Mouse (Mus musculus): Measurements from ENCODE around the gene Olfr1347. TPM values are rescaled to one million over a fixed set of nuclear protein-coding genes. Genes with fewer than 3 reads are reported as not detected.

Gene Olfr1347
- polyA plus RNA-seq, 1 experiment from 2014 or later, result not detected

- no peak for ATAC-seq (replicated peaks; ENCODE audit: insufficient number of reproducible peaks, low FRiP score, low TSS enrichment)
- Histone ChIP-seq H3K4me3 (ENCODE audit: low read depth, low read length) (no peak overlapping the region), H3K36me3 (ENCODE audit: control insufficient read depth, insufficient read depth, low read length) (no peaks in the 10 kb centered on the region), H3K27me3 (ENCODE audit: control insufficient read depth, insufficient read depth, low read length) (no peaks in the 10 kb centered on the region), H3K4me2 (no peak overlapping the region), H3K27ac (ENCODE audit: low read depth, low read length) (no peak overlapping the region), H3K9ac (ENCODE audit: low read depth, low read length) (no peak overlapping the region), H3K4me1 (ENCODE audit: control insufficient read depth, insufficient read depth, low read length) (no peaks in the 10 kb centered on the region), H3K9me3 (replicated peaks; ENCODE audit: control insufficient read depth, low read length) (peaks cover 7% of the 10 kb centered on the region)
- 39% methylated on average over 3 of the region's 3 CpGs for WGBS (ENCODE audit: insufficient replicate concordance)
These were observed 43.2 kb downstream of the Olfr1347 start for GRCm38 (mm10) chr7:6456399-6456798.

GRCm38 (mm10) chr7:6455868-6456267 lies 43.7 kb downstream of the Olfr1347 start, which contains the start of gene Olfr1336:
Olfr1336 (plus strand) TSS chr7:6456168.
- Histone ChIP-seq H3K36me3 (ENCODE audit: control insufficient read depth, insufficient read depth, low read length) (no peaks in the 10 kb centered on the region), H3K4me1 (ENCODE audit: control insufficient read depth, insufficient read depth, low read length) (no peaks in the 10 kb centered on the region), H3K9ac (ENCODE audit: low read depth, low read length) (no peak within 1 kb of the TSS), H3K4me3 (ENCODE audit: low read depth, low read length) (no peak within 1 kb of the TSS), H3K27ac (ENCODE audit: low read depth, low read length) (no peak within 1 kb of the TSS), H3K27me3 (ENCODE audit: control insufficient read depth, insufficient read depth, low read length) (no peaks in the 10 kb centered on the region), H3K9me3 (replicated peaks; ENCODE audit: control insufficient read depth, low read length) (peaks cover 7% of the 10 kb centered on the region), H3K4me2 (no peak within 1 kb of the TSS)
- ATAC-seq (replicated peaks; ENCODE audit: insufficient number of reproducible peaks, low FRiP score, low TSS enrichment), result no peak

DNA sequence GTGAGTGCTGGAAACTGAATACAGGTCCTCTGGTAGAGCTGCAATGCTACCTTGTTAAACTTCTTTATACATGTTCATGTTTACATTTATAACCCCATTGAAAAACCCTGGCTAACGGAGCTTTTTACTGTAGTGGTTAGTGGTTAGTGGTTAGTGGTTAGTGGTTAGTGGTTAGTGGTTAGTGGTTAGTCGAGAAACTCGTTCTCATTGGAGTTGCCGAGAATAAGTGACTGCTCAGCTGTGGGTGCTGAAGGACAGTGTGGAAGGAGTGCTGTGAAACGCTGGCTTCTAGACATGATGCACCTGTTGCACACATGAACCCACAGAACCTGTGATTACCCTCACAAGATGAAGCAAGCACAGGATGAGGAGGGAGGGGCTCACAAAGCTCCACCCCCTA lies 51.8 kb downstream of the Olfr1347 start:
- 64% methylated on average over 5 of the region's 5 CpGs for WGBS (ENCODE audit: insufficient replicate concordance)
- H3K9me3 ChIP-seq (replicated peaks; ENCODE audit: control insufficient read depth, low read length), result peaks cover 2% of the 10 kb centered on the region; the same call in 1 of the 2 replicates
- H3K4me3 ChIP-seq (ENCODE audit: low read depth, low read length), result no peak overlapping the region
- H3K4me2 ChIP-seq, result no peak overlapping the region
- no peaks in the 10 kb centered on the region for H3K36me3 ChIP-seq (ENCODE audit: control insufficient read depth, insufficient read depth, low read length)
- ATAC-seq (replicated peaks; ENCODE audit: insufficient number of reproducible peaks, low FRiP score, low TSS enrichment), result no peak
- no peak overlapping the region for H3K27ac ChIP-seq (ENCODE audit: low read depth, low read length)
- H3K27me3 ChIP-seq (ENCODE audit: control insufficient read depth, insufficient read depth, low read length), result no peaks in the 10 kb centered on the region
- H3K4me1 ChIP-seq (ENCODE audit: control insufficient read depth, insufficient read depth, low read length), result no peaks in the 10 kb centered on the region
- H3K9ac ChIP-seq (ENCODE audit: low read depth, low read length), result no peak overlapping the region

- WGBS (ENCODE audit: insufficient replicate concordance), result 63% methylated on average over 2 of the region's 2 CpGs
- Histone ChIP-seq H3K9ac (ENCODE audit: low read depth, low read length) (no peak overlapping the region), H3K4me1 (ENCODE audit: control insufficient read depth, insufficient read depth, low read length) (no peaks in the 10 kb centered on the region), H3K4me2 (no peak overlapping the region), H3K9me3 (replicated peaks; ENCODE audit: control insufficient read depth, low read length) (no peaks in the 10 kb centered on the region; the same call in 1 of the 2 replicates), H3K36me3 (ENCODE audit: control insufficient read depth, insufficient read depth, low read length) (no peaks in the 10 kb centered on the region), H3K27ac (ENCODE audit: low read depth, low read length) (no peak overlapping the region), H3K27me3 (ENCODE audit: control insufficient read depth, insufficient read depth, low read length) (no peaks in the 10 kb centered on the region), H3K4me3 (ENCODE audit: low read depth, low read length) (no peak overlapping the region)
- no peak for ATAC-seq (replicated peaks; ENCODE audit: insufficient number of reproducible peaks, low FRiP score, low TSS enrichment)
These were observed 58.4 kb downstream of the Olfr1347 start for GRCm38 (mm10) chr7:6441173-6441572.

- no peaks in the 10 kb centered on the region; the same call in 1 of the 2 replicates for H3K9me3 ChIP-seq (replicated peaks; ENCODE audit: control insufficient read depth, low read length)
- H3K27me3 ChIP-seq (ENCODE audit: control insufficient read depth, insufficient read depth, low read length), result no peaks in the 10 kb centered on the region
- WGBS (ENCODE audit: insufficient replicate concordance), result 54% methylated on average over 3 of the region's 3 CpGs
- H3K4me2 ChIP-seq, result no peak within 1 kb of the TSS
- no peaks in the 10 kb centered on the region for H3K36me3 ChIP-seq (ENCODE audit: control insufficient read depth, insufficient read depth, low read length)
- H3K4me3 ChIP-seq (ENCODE audit: low read depth, low read length), result no peak within 1 kb of the TSS
- H3K27ac ChIP-seq (ENCODE audit: low read depth, low read length), result no peak within 1 kb of the TSS
- no peak within 1 kb of the TSS for H3K9ac ChIP-seq (ENCODE audit: low read depth, low read length)
- no peak for ATAC-seq (replicated peaks; ENCODE audit: insufficient number of reproducible peaks, low FRiP score, low TSS enrichment)
- H3K4me1 ChIP-seq (ENCODE audit: control insufficient read depth, insufficient read depth, low read length), result no peaks in the 10 kb centered on the region
These were observed 61.2 kb downstream of the Olfr1347 start, which contains the start of gene Olfr1344 for GRCm38 (mm10) chr7:6438388-6438787. Olfr1344 (plus strand) TSS chr7:6438688.

Other genes starting within 250 kb of the Olfr1347 start
- gene Epp13, start 247.0 kb downstream of the Olfr1347 start, polyA plus RNA-seq (2014; fragmentation: Nextera tagmentation; extraction: Ambion mirVana), result not detected in 2 replicates
- 6.3 and 6.7 TPM in 2 replicates for gene Zfp667, start 213.2 kb downstream of the Olfr1347 start, polyA plus RNA-seq (2014; fragmentation: Nextera tagmentation; extraction: Ambion mirVana)
- gene Zfp583, start 168.5 kb downstream of the Olfr1347 start, polyA plus RNA-seq (2014; fragmentation: Nextera tagmentation; extraction: Ambion mirVana), result 4.4 and 5.1 TPM in 2 replicates
- gene Gm3854, start 156.0 kb downstream of the Olfr1347 start, polyA plus RNA-seq (2014; fragmentation: Nextera tagmentation; extraction: Ambion mirVana), result 1.1 and 2.4 TPM in 2 replicates
- gene Zfp78, start 136.5 kb downstream of the Olfr1347 start, polyA plus RNA-seq (2014; fragmentation: Nextera tagmentation; extraction: Ambion mirVana), result 1.5 and 2.0 TPM in 2 replicates
- gene Zfp28, start 116.5 kb downstream of the Olfr1347 start, polyA plus RNA-seq (2014; fragmentation: Nextera tagmentation; extraction: Ambion mirVana), result 8.0 and 8.5 TPM in 2 replicates
- not detected in 2 replicates for gene Smim17, start 101.0 kb downstream of the Olfr1347 start, polyA plus RNA-seq (2014; fragmentation: Nextera tagmentation; extraction: Ambion mirVana)
- gene Gm20715, start 89.5 kb downstream of the Olfr1347 start, polyA plus RNA-seq (2014; fragmentation: Nextera tagmentation; extraction: Ambion mirVana), result not detected in 2 replicates
- gene Olfr1344, start 61.1 kb downstream of the Olfr1347 start, polyA plus RNA-seq (2014; fragmentation: Nextera tagmentation; extraction: Ambion mirVana), result not detected in 2 replicates
- gene Olfr1336, start 43.6 kb downstream of the Olfr1347 start, polyA plus RNA-seq (2014; fragmentation: Nextera tagmentation; extraction: Ambion mirVana), result not detected in 2 replicates
- gene Olfr1346, start 32.7 kb downstream of the Olfr1347 start, polyA plus RNA-seq (2014; fragmentation: Nextera tagmentation; extraction: Ambion mirVana), result not detected in 2 replicates
- gene Olfr5, start 12.8 kb downstream of the Olfr1347 start, polyA plus RNA-seq (2014; fragmentation: Nextera tagmentation; extraction: Ambion mirVana), result not detected in 2 replicates
- gene Olfr1348, start 9.0 kb upstream of the Olfr1347 start, polyA plus RNA-seq (2014; fragmentation: Nextera tagmentation; extraction: Ambion mirVana), result not detected in 2 replicates
- 0.10 TPM in 1 of 2 replicates, not detected in the other for gene Olfr1349, start 23.2 kb upstream of the Olfr1347 start, polyA plus RNA-seq (2014; fragmentation: Nextera tagmentation; extraction: Ambion mirVana)
- not detected in 2 replicates for gene Olfr1350, start 65.1 kb upstream of the Olfr1347 start, polyA plus RNA-seq (2014; fragmentation: Nextera tagmentation; extraction: Ambion mirVana)
- gene Zim1, start 196.7 kb upstream of the Olfr1347 start, polyA plus RNA-seq (2014; fragmentation: Nextera tagmentation; extraction: Ambion mirVana), result 20.3 and 21.5 TPM in 2 replicates
- gene Peg3, start 230.7 kb upstream of the Olfr1347 start, polyA plus RNA-seq (2014; fragmentation: Nextera tagmentation; extraction: Ambion mirVana), result 214 TPM in 2 replicates
- gene Usp29, start 230.8 kb upstream of the Olfr1347 start, polyA plus RNA-seq (2014; fragmentation: Nextera tagmentation; extraction: Ambion mirVana), result 14.5 and 15.5 TPM in 2 replicates